ENCODE assay signal across 18 mouse cellular contexts in genomic region chr10:23851228-23851912, GRCm38 (mm10). TPM values are rescaled to one million over a fixed set of nuclear protein-coding genes. Genes with fewer than 3 reads are reported as not detected.
DNase-seq lines count a peak whose midpoint lies in the region; ATAC-seq and TF ChIP-seq lines count a peak whose summit lies in the region.
"Had no signal": no experiment of that assay in that cellular context is flagged by ENCODE, and none has a peak within 500 bp of the region (broad histone marks: within the 10 kb centered on the region; RNA-seq: fewer than 3 reads in every experiment).

Vnn3 (plus strand) TSS chr10:23851462.

- TF ChIP-seq CTCF in CH12.LX (conservative IDR thresholded peaks at IDR 0.05 in 1 of 2, IDR thresholded peaks at IDR 0.05 in 1 of 2; ENCODE audit: low read depth in 2 of 2, low read length in 2 of 2): no peak

- H3K27ac ChIP-seq in CH12.LX (ENCODE audit: insufficient read depth, low read depth): no peak within 1 kb of the TSS
- H3K27ac ChIP-seq in midbrain, embryonic 11.5 days (ENCODE audit: low read depth, low read length): no peak within 1 kb of the TSS
- H3K27ac ChIP-seq: kidney, embryonic 15.5 days; limb, embryonic 12.5 days had no signal

- no peaks in the 10 kb centered on the region for H3K27me3 ChIP-seq in CH12.LX (replicated peaks)
- no peaks in the 10 kb centered on the region for H3K27me3 ChIP-seq in midbrain, embryonic 11.5 days (ENCODE audit: control insufficient read depth, insufficient read depth, low read length)
- H3K27me3 ChIP-seq: heart, embryonic 12.5 days; kidney, embryonic 15.5 days; limb, embryonic 12.5 days had no signal

- no peak within 1 kb of the TSS for H3K9ac ChIP-seq in CH12.LX (ENCODE audit: insufficient read depth, low read depth)
- no peak within 1 kb of the TSS for H3K9ac ChIP-seq in midbrain, embryonic 11.5 days (ENCODE audit: low read length)
- H3K9ac ChIP-seq: heart, embryonic 12.5 days; kidney, embryonic 15.5 days; limb, embryonic 12.5 days had no signal

- peaks cover 4 to 7% of the 10 kb centered on the region in 2 experiments for H3K4me1 ChIP-seq in CH12.LX (ENCODE audit: control insufficient read depth in 1 of 2, insufficient read depth in 2 of 2)
- no peaks in the 10 kb centered on the region for H3K4me1 ChIP-seq in midbrain, embryonic 11.5 days (ENCODE audit: control insufficient read depth, insufficient read depth, low read length)
- H3K4me1 ChIP-seq: heart, embryonic 12.5 days; kidney, embryonic 15.5 days; limb, embryonic 12.5 days had no signal

- no peaks in the 10 kb centered on the region for H3K79me2 ChIP-seq in CH12.LX (replicated peaks; ENCODE audit: control insufficient read depth, extremely low read depth, insufficient read depth, poor library complexity, severe bottlenecking)

- no peak for TF ChIP-seq EP300 in CH12.LX (IDR thresholded peaks at IDR 0.05; ENCODE audit: low read length)

- dilution Hi-C loops in CH12.LX (cut with MboI; ENCODE audit: extremely low pct_ligation_motif_present, extremely low pct_unique_long_range_greater_than_20kb, low sequenced_read_pairs): no loop called here

- 91% methylated on average over 4 of the region's 4 CpGs for WGBS in midbrain, embryonic 11.5 days

- TF ChIP-seq POLR2A in CH12.LX (IDR thresholded peaks at IDR 0.05; ENCODE audit: low read depth, low read length): no peak

- in situ Hi-C loops in CH12.LX (cut with MboI; ENCODE audit: low pct_ligation_motif_present, low pct_unique_long_range_greater_than_20kb, low sequenced_read_pairs): no loop called here

- TF ChIP-seq RAD21 in CH12.LX (IDR thresholded peaks at IDR 0.05; ENCODE audit: low read depth, low read length): no peak

- no peak for ATAC-seq in megakaryocyte-erythroid progenitor cell, adult 5-6 weeks (replicated peaks; ENCODE audit: low FRiP score, low TSS enrichment, poor library complexity, severe bottlenecking)
- no peak for ATAC-seq in midbrain, embryonic 11.5 days (ENCODE audit: low FRiP score)
- no peak for ATAC-seq in cerebellum, adult (ENCODE audit: insufficient number of reproducible peaks, low FRiP score, low TSS enrichment)
- ATAC-seq: CD4-positive, CD25-positive, alpha-beta regulatory T cell, adult 4 months; inflammation-experienced regulatory T-cells, adult 6 months had no signal

- DNase-seq in CH12.LX (ENCODE audit: extremely low read depth): no peak
- DNase-seq in adipocyte (ENCODE audit: low spot score): peak; percentile 93
- peak; percentile 7 for DNase-seq in brain, adult 2 months (ENCODE audit: low read depth, low spot score)
- DNase-seq in lung, postnatal 14 days: peak; percentile 19
- no peak for DNase-seq in left cerebral cortex, adult 8-10 months (ENCODE audit: low spot score in 2 of 2)
- no peak for DNase-seq in midbrain, embryonic 11.5 days (ENCODE audit: low spot score, missing footprints)
- DNase-seq: cerebellum, adult 8-10 months; embryo, embryonic 11 days; gastrocnemius, postnatal 14 days; thymus, adult 18-20 months had no signal

- H3K4me3 ChIP-seq in CH12.LX (replicated peaks in 1 of 3; ENCODE audit: low read depth in 2 of 3, low read length in 2 of 3, poor library complexity in 1 of 3): no peak within 1 kb of the TSS
- no peak within 1 kb of the TSS for H3K4me3 ChIP-seq in midbrain, embryonic 11.5 days (ENCODE audit: low read depth, low read length)
- H3K4me3 ChIP-seq: heart, embryonic 12.5 days; kidney, embryonic 15.5 days; limb, embryonic 12.5 days had no signal

- H3K36me3 ChIP-seq in CH12.LX (replicated peaks in 1 of 2; ENCODE audit: control insufficient read depth in 1 of 2, insufficient read depth in 1 of 2, low read length in 1 of 2): no peaks in the 10 kb centered on the region
- no peaks in the 10 kb centered on the region for H3K36me3 ChIP-seq in midbrain, embryonic 11.5 days (ENCODE audit: control insufficient read depth, insufficient read depth, low read length)
- H3K36me3 ChIP-seq: heart, embryonic 12.5 days; kidney, embryonic 15.5 days; limb, embryonic 12.5 days had no signal

- H3K4me2 ChIP-seq in CH12.LX (ENCODE audit: insufficient read depth, low read depth, poor library complexity, severe bottlenecking): peak within 1 kb of the TSS; percentile 27; the same call in 1 of the 2 replicates
- no peak within 1 kb of the TSS for H3K4me2 ChIP-seq in midbrain, embryonic 11.5 days
- H3K4me2 ChIP-seq: heart, embryonic 12.5 days; kidney, embryonic 15.5 days; limb, embryonic 12.5 days had no signal

- no peaks in the 10 kb centered on the region for H3K9me3 ChIP-seq in CH12.LX (replicated peaks; ENCODE audit: low read length)
- H3K9me3 ChIP-seq in midbrain, embryonic 11.5 days (ENCODE audit: control insufficient read depth, low read length): no peaks in the 10 kb centered on the region
- H3K9me3 ChIP-seq: heart, embryonic 12.5 days; kidney, embryonic 15.5 days; limb, embryonic 12.5 days had no signal

TF ChIP-seq in CH12.LX, 34 proteins besides CTCF, POLR2A, EP300 and RAD21:
- no peak for TF ChIP-seq TCF12 (IDR thresholded peaks at IDR 0.05; ENCODE audit: low read depth, low read length)
- no peak for TF ChIP-seq RCOR1 (conservative IDR thresholded peaks at IDR 0.05; ENCODE audit: low read depth, low read length)
- TF ChIP-seq ZKSCAN1 (IDR thresholded peaks at IDR 0.05; ENCODE audit: borderline replicate concordance, low read depth, low read length): no peak
- TF ChIP-seq MAX (IDR thresholded peaks at IDR 0.05; ENCODE audit: low read length): no peak
- TF ChIP-seq USF1 (IDR thresholded peaks at IDR 0.05; ENCODE audit: low read depth, low read length): no peak
- TF ChIP-seq CHD2 (IDR thresholded peaks at IDR 0.05; ENCODE audit: low read length): no peak
- TF ChIP-seq UBTF (IDR thresholded peaks at IDR 0.05; ENCODE audit: low read depth, low read length): no peak
- no peak for TF ChIP-seq POLR2AphosphoS2 (IDR thresholded peaks at IDR 0.05; ENCODE audit: low read depth, low read length)
- no peak for TF ChIP-seq NELFE (IDR thresholded peaks at IDR 0.05; ENCODE audit: low read depth, low read length)
- TF ChIP-seq TBP (conservative IDR thresholded peaks at IDR 0.05; ENCODE audit: low read depth, low read length): no peak

RNA-seq across cellular contexts. Expression of gene Vnn3, which starts in this region (rescaled TPM):
- total RNA-seq in CH12.LX (2012; rRNA removed): not detected in 2 replicates
- total RNA-seq in CH12.LX (2014; rRNA removed): not detected in 2 replicates
- not detected in 2 replicates for polyA plus RNA-seq in CH12.LX (2012; ENCODE audit: insufficient read length, low read depth)
- total RNA-seq in left cerebral cortex, adult 8-10 months (2022): under 1 TPM in 1 of 4 experiments, not detected in 3; 0.40 TPM
- total RNA-seq in megakaryocyte-erythroid progenitor cell, adult 5-6 weeks (2014; fragmentation: Nextera tagmentation): not detected in 2 replicates
- not detected in 2 replicates for total RNA-seq in megakaryocyte-erythroid progenitor cell, adult 5-6 weeks (2017)
- not detected in 2 replicates for polyA plus RNA-seq in midbrain, embryonic 11.5 days (2014; fragmentation: Nextera tagmentation; extraction: Ambion mirVana)
- total RNA-seq: gastrocnemius, postnatal 14 days; hematopoietic stem cell, adult 5-6 weeks had no signal
- polyA plus RNA-seq: heart, embryonic 12.5 days; inflammation-experienced regulatory T-cells, adult 6 months; limb, embryonic 12.5 days had no signal

Comparison
In these comparisons a context has a peak if more than half of its experiments do, and no peak if none do; other contexts are left out.
1. DNase-seq: peak in adipocyte (single experiment), brain, adult 2 months (single experiment) and lung, postnatal 14 days (single experiment); none in CH12.LX (single experiment), left cerebral cortex, adult 8-10 months (0 of 2) and midbrain, embryonic 11.5 days (single experiment).